Mouse (Mus musculus): ENCODE data around the gene Lgals3bp.

The Lgals3bp gene

DNA sequence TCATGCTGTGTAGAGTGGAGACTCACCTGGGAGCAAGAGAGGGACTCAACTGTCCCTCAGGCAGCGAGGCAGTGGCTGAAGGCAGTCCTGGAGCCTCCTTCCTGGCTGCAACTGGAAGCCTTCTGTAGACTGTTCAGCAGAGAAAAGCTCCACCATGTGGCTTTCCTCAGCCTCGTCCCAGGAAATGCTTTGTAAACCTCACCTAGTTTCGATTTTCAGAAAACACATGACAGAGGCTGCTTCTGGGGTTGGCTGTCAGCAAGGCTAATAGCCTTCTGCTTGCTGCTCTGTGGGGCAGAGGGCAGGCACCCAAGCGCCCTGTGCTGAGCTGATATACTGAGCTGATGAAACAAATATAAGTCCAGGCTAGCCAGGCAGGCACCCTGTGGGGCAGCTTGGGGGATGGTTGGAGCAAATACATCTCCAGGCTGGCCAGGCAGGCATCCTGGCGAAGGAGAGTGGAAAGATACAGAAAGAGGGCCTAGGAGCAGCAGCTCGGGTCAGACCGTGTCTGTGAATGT, at the start of gene Lgals3bp:
Gene Lgals3bp, minus strand, starts transcription at position 333 of the 521 bp plus-strand sequence.
- DNase-seq (ENCODE audit: low read depth, low spot score): peak; percentile 69

DNA sequence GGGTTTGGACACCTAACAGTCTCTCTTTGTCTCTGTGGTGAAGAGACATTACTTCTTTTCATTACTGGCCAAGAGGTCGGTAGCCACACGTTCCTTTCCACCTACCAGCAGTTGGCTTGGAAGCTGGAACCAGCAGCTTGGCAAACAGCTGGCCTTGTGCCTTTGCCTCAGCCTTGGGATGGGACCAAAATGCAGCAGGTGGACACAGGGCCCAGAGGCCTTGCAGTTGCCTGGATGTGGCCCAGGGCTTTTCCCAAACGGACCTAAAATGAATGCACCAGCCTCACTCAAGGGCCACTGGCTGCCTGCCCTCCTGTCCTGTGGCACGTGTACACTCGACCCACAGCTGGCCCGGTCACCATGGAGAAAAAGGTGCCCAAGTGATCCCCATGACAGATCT, 49.3 kb upstream of the Lgals3bp start:
- DNase-seq (ENCODE audit: low read depth, low spot score): no peak

- no peak for DNase-seq (ENCODE audit: low read depth, low spot score)
Measured at GRCm38 (mm10) chr11:118448385-118448784, 46.5 kb upstream of the Lgals3bp start.

DNA sequence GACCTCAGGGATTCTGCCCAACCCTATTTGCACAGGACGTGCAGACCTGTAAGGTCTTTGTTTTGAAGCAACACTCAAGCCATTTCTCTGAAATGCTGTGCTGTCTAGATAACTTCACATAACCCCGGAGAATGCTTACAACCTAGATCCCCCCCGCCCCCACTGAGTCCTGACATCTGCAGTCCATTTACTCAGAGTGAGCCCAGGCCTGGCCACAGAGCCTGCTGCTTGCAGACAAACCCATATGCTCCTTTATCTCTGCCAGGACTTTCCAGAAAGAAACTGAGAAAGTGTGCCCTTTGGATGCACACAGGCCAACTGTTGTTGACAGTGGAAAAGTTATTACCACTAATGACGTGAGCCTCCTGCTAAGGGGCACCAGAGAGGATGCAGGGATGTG, 45.5 kb upstream of the Lgals3bp start:
- no peak for DNase-seq (ENCODE audit: low read depth, low spot score)

DNA sequence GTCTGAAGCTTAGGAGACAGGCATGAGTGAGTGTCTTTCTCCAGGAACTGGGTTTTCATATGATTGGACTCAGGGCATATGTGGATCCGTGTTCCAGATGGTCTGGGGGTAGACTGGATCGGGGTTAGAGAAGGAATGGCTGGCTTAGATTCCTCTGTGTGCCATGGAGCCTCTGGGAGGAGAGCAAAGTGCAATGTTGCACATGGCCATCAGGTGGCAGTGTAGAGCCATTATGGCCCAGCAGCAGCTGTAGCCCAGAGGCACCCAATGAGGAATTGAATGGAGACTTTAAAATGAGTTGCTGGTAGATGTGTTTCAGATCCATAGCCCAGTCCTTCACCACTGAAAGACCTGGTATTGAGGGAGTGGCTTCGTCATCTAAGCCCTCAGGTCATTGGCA, 44.0 kb upstream of the Lgals3bp start:
- DNase-seq (ENCODE audit: low read depth, low spot score): no peak

GRCm38 (mm10) chr11:118443201-118443970, 41.5 kb upstream of the Lgals3bp start:
- DNase-seq (ENCODE audit: low read depth, low spot score): no peak

DNA sequence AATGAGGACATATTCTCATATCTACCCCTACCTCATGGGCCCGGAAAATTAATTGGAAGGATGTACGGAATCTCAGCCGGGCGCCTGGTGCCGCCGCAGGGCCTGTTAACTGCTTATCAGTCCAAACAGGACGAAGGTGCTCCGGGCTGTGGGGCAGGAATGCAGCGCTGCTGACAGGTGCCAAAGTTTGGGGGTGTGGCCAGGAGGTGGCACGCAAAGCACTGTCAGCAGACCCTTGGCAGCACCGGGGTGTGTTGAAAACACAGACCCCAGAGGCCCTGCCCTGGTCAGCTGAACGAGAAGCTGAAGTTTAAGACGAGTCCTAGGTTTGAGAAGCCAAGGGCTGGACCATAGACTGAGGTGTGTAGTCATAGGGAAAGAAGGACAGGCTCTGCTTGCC, 40.8 kb upstream of the Lgals3bp start:
- no peak for DNase-seq (ENCODE audit: low read depth, low spot score)

GRCm38 (mm10) chr11:118438665-118439414, 36.9 kb upstream of the Lgals3bp start:
- no peak for DNase-seq (ENCODE audit: low read depth, low spot score)

GRCm38 (mm10) chr11:118436471-118436935, 34.6 kb upstream of the Lgals3bp start:
- no peak for DNase-seq (ENCODE audit: low read depth, low spot score)

DNA sequence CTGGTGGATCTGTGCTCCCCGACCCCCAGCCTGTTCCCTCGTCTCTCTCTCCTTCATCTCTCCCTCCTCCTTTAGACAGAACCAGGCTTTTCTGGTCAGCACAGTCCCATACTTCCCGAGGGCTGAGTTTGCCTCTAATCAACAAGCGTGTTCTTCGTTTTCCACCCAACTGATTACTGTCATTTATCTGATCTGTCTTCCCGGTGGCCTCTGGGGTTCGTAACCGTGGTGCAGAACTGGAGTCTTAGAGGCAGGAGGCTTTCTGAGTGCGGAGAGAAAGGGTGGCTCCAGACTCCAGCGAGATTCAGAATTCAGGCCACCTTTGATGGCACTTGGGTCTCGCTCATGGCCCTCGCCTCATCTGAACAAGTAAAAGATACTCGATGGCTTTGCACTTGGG, 32.2 kb upstream of the Lgals3bp start:
- DNase-seq (ENCODE audit: low read depth, low spot score): no peak

DNA sequence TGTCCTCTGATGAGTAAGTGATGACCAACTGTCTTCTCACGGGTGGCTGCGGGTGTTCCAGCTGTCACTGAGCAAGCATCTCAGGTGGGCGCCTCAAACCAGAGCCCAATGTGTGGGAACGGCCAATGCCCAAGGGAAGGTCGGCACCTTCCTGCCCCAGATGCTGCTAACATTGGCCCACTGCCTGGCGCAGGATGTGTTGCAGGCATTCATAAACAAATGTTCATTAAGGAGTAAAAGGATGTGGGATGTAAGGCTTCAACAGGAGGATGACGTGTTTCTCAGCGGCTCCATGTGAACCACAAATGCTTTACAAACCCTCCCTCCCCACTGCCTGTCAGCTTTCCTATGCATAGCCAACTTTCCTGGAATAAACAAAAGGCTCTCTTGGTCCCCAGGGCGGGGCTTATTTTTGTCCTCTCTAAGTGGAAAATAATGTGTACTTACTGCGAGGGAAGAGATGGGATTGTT, 31.5 kb upstream of the Lgals3bp start:
- no peak for DNase-seq (ENCODE audit: low read depth, low spot score)

GRCm38 (mm10) chr11:118431100-118431948, 29.4 kb upstream of the Lgals3bp start:
- DNase-seq (ENCODE audit: low read depth, low spot score): no peak

GRCm38 (mm10) chr11:118430291-118430885, 28.5 kb upstream of the Lgals3bp start:
- DNase-seq (ENCODE audit: low read depth, low spot score): no peak

GRCm38 (mm10) chr11:118428944-118429709, 27.2 kb upstream of the Lgals3bp start:
- no peak for DNase-seq (ENCODE audit: low read depth, low spot score)

GRCm38 (mm10) chr11:118428460-118428868, 26.6 kb upstream of the Lgals3bp start:
- no peak for DNase-seq (ENCODE audit: low read depth, low spot score)

GRCm38 (mm10) chr11:118427986-118428385, 26.1 kb upstream of the Lgals3bp start, which contains the start of gene C1qtnf1:
C1qtnf1 (plus strand) TSS chr11:118428203.
- DNase-seq (ENCODE audit: low read depth, low spot score): no peak

DNA sequence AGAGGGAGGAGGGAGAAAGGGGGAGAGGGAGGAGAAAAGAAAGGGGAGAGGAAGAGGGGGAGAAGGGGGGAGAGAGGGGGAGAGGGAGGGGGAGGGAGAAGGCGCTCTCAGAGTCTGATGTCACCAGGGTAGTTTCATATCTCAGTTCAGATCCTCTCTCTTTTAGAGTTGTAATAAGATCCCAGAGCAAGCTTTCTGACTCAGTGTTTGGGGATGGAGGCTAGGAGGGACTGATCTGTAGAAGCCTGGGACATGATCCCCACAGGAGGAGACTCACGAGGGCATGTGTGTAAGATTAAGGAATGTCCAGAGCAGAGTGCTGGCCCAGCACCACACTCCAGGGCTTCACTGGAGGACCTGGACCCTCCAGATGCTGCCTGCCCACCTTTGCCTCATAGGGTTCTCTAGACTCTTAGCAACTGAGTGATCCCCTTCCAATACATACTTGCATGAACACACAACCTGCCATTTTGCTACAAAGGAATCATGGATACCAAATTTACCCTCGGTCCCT, 25.4 kb upstream of the Lgals3bp start:
- DNase-seq (ENCODE audit: low read depth, low spot score): no peak

GRCm38 (mm10) chr11:118426765-118427164, 24.9 kb upstream of the Lgals3bp start:
- no peak for DNase-seq (ENCODE audit: low read depth, low spot score)

- DNase-seq (ENCODE audit: low read depth, low spot score): no peak
Measured at GRCm38 (mm10) chr11:118424621-118425335, 22.9 kb upstream of the Lgals3bp start.

Data from telencephalon, adult 2 months (tissue).